Comparison of ENCODE assay signal across 8 mouse cellular contexts in the genomic region with DNA sequence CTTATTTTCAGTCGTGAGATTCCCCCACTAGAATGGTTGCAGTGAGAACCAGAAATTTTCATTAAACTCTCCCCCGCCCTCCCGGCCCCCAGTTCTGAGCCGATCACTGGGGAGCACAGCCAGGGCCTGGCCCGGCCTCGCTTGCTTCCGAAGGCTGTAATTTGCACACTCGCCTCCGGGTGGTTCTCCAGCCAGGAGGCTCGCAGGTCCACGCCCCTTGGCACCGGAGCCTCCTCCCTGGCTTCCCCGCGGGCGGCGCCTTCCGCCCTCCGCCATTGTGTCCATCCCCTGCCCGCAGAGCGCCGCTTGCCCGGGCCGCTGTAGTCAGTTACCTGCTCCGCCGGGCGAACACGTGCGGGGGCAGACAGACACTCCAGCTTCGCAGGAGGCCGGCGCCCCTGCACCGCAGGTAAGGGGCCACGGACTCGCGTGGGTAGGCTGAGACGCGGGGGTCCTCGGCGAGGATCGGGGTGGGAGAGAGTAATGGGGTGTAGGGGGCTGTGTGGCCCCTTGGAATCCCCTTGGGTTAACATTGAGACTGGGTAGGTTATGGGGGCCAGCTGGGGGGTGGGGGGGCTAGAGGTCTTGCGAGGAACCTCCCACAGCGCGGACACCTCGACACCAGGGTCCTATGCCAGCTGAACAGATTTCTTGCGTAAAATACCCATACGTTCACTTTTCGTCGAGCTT. TPM values are rescaled to one million over a fixed set of nuclear protein-coding genes. Genes with fewer than 3 reads are reported as not detected.
DNase-seq lines count a peak whose midpoint lies in the region; ATAC-seq lines count a peak whose summit lies in the region.
"Not testable (repeated sequence)": the region's sequence is repeated elsewhere in the genome, so short reads cannot be mapped to it uniquely, and the experiment has no call there.

Gene Raet1e (plus strand): TSS at position 260 of the 690 bp plus-strand sequence.
Gene H60b (plus strand): TSS at position 277 of the 690 bp plus-strand sequence.

- peak within 1 kb of the TSS; percentile 56 to 66 for H3K4me3 ChIP-seq in ES-E14 (ENCODE audit: insufficient read depth in 1 of 2, low read depth in 1 of 2, low read length in 2 of 2, poor library complexity in 1 of 2, severe bottlenecking in 1 of 2)
- peak within 1 kb of the TSS; percentile 19 for H3K4me3 ChIP-seq in hindbrain, embryonic 14.5 days (replicated peaks; ENCODE audit: low read length)
- H3K4me3 ChIP-seq in lung, embryonic 16.5 days (ENCODE audit: low read length) = peak within 1 kb of the TSS; percentile 49

- under 1% methylated on average over 48 of the region's 48 CpGs for WGBS in hindbrain, embryonic 14.5 days
- under 1% methylated on average over 48 of the region's 48 CpGs for WGBS in lung, embryonic 16.5 days

- not testable (repeated sequence) for H3K9ac ChIP-seq in ES-E14 (ENCODE audit: insufficient read depth, low read depth, low read length, poor library complexity, severe bottlenecking); hindbrain, embryonic 14.5 days
- H3K9ac ChIP-seq in lung, embryonic 16.5 days (ENCODE audit: low read length) = 0 out of 2 replicates have a peak within 1 kb of the TSS, but pooled peaks have one; percentile 20

- peak; percentile 94 for ATAC-seq in common myeloid progenitor, adult 5-6 weeks (replicated peaks; ENCODE audit: low read depth, poor library complexity, severe bottlenecking)
- ATAC-seq in hindbrain, embryonic 14.5 days (ENCODE audit: low FRiP score) = peak; percentile 57; the same call in 1 of the 2 replicates
- peak; percentile 90 for ATAC-seq in lung, embryonic 16.5 days (ENCODE audit: low read depth)

- H3K4me2 ChIP-seq in hindbrain, embryonic 14.5 days (replicated peaks) = peak within 1 kb of the TSS; percentile 47
- H3K4me2 ChIP-seq in lung, embryonic 16.5 days (ENCODE audit: low read depth, low read length) = peak within 1 kb of the TSS; percentile 67

- peaks cover 66% of the 10 kb centered on the region for H3K27me3 ChIP-seq in hindbrain, embryonic 14.5 days (ENCODE audit: control insufficient read depth, insufficient read depth, low read length)
- H3K27me3 ChIP-seq in lung, embryonic 16.5 days (ENCODE audit: control insufficient read depth, insufficient read depth, low read depth, low read length) = peaks cover 37% of the 10 kb centered on the region

- not testable (repeated sequence) for H3K9me3 ChIP-seq in ES-E14 (ENCODE audit: control insufficient read depth, insufficient read depth, low read depth, low read length); hindbrain, embryonic 14.5 days (ENCODE audit: control insufficient read depth, low read length); lung, embryonic 16.5 days (ENCODE audit: control insufficient read depth, low read length)

- H3K4me1 ChIP-seq in ES-E14 (ENCODE audit: control insufficient read depth in 2 of 2, insufficient read depth in 2 of 2, low read length in 2 of 2, poor library complexity in 1 of 2); hindbrain, embryonic 14.5 days (replicated peaks; ENCODE audit: control insufficient read depth, insufficient read depth, low read length); lung, embryonic 16.5 days (replicated peaks; ENCODE audit: control insufficient read depth, insufficient read depth, low read length): not testable (repeated sequence)

- in situ Hi-C loops in ES-E14 (cut with MboI; ENCODE audit: low sequenced_read_pairs in 2 of 2, unreplicated experiment in 2 of 2) = not testable (repeated sequence)

- not testable (repeated sequence) for H3K27ac ChIP-seq in ES-E14 (ENCODE audit: insufficient read depth, low read depth, low read length, poor library complexity, severe bottlenecking); hindbrain, embryonic 14.5 days; lung, embryonic 16.5 days (ENCODE audit: low read length)

- not testable (repeated sequence) for H3K36me3 ChIP-seq in ES-E14 (ENCODE audit: control insufficient read depth, insufficient read depth, low read length, poor library complexity, severe bottlenecking); hindbrain, embryonic 14.5 days (replicated peaks; ENCODE audit: control insufficient read depth, insufficient read depth); lung, embryonic 16.5 days (ENCODE audit: control insufficient read depth, insufficient read depth, low read length)

- DNase-seq in ES-E14 (ENCODE audit: low read depth, low spot score); hindbrain, embryonic 14.5 days (ENCODE audit: low spot score): not testable (repeated sequence)
- DNase-seq in gastrocnemius, postnatal 25 days = peak; percentile 33
- peak; percentile 78 to 87 for DNase-seq in kidney, postnatal 4 days
- DNase-seq in naive thymus-derived CD4-positive, alpha-beta T cell, adult 2 months (ENCODE audit: low read depth) = peak; percentile 42
- peak; percentile 42 for DNase-seq in testis, postnatal 14 days (ENCODE audit: low spot score)

RNA-seq across cellular contexts. Expression of gene Raet1e, which starts in this region (rescaled TPM):
- total RNA-seq in ES-E14 (2012; rRNA removed) = 13.9 and 25.2 TPM in 2 replicates
- total RNA-seq in common myeloid progenitor, adult 5-6 weeks (2017) = not detected in 2 replicates
- total RNA-seq in gastrocnemius, postnatal 25 days (2021) = not detected
- 0.29 and 0.98 TPM in 2 replicates for polyA plus RNA-seq in hindbrain, embryonic 14.5 days (2014; fragmentation: Nextera tagmentation; extraction: Ambion mirVana)
- polyA plus RNA-seq in lung, embryonic 16.5 days (2015; fragmentation: Nextera tagmentation; extraction: Ambion mirVana) = 9.0 and 10.8 TPM in 2 replicates

RNA-seq across cellular contexts. Expression of gene H60b, which starts in this region (rescaled TPM):
- total RNA-seq in ES-E14 (2012; rRNA removed) = 1.3 and 4.4 TPM in 2 replicates
- not detected in 2 replicates for total RNA-seq in common myeloid progenitor, adult 5-6 weeks (2017)
- not detected for total RNA-seq in gastrocnemius, postnatal 25 days (2021)
- polyA plus RNA-seq in hindbrain, embryonic 14.5 days (2014; fragmentation: Nextera tagmentation; extraction: Ambion mirVana) = 0.25 and 0.34 TPM in 2 replicates
- 0.99 and 1.6 TPM in 2 replicates for polyA plus RNA-seq in lung, embryonic 16.5 days (2015; fragmentation: Nextera tagmentation; extraction: Ambion mirVana)

Comparison
In these comparisons a context has a peak if more than half of its experiments do, and no peak if none do; other contexts are left out.
1. RNA of gene Raet1e (total RNA-seq): 13.9 to 25.2 TPM in ES-E14; not detected in gastrocnemius, postnatal 25 days and not detected in common myeloid progenitor, adult 5-6 weeks; every median in the first group is over 10 times any median in the second.
2. Peak in ATAC-seq in common myeloid progenitor, adult 5-6 weeks; RNA of the genes that start here not detected or under 1 TPM.
3. Peak in DNase-seq in gastrocnemius, postnatal 25 days; RNA of the genes that start here not detected or under 1 TPM.
4. Peak in ATAC-seq, H3K4me3 ChIP-seq and H3K4me2 ChIP-seq in hindbrain, embryonic 14.5 days; RNA of the genes that start here not detected or under 1 TPM.
5. Peak in every context shown above with its lines, with median percentiles within 50 percentile points of each other: H3K4me3 ChIP-seq and ATAC-seq.